Mouse (Mus musculus): Measurements from ENCODE around the gene Slc39a9.

Slc39a9 gene

GRCm38 (mm10) chr12:80643693-80644505, at the start of gene Slc39a9, which contains the start of gene Erh:
TSS of gene Slc39a9 (plus strand) at chr12:80643883.
TSS of gene Erh (minus strand) at chr12:80644341.
- peak; percentile 90 for DNase-seq (ENCODE audit: low read depth, low spot score)

DNA sequence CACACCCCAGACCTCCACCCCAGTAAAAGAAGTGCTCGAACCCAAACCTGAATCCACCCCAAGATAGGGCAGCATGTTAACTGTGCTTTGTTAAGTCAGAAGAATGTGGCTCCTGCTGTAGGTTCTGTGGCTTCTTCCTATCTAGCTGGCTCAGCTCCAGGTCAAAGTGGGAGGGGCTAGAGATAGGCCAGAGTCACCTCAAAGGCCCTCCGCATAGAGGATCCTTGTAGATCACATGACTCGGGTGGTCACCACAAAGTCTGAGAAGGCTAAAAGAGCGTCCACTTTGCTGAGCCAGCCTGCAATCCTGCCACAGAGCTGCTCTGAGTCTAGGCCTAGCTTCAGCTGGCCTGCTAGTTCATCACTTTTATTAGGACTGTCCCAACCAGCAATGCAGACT, 49.5 kb upstream of the Slc39a9 start:
- DNase-seq (ENCODE audit: low read depth, low spot score): no peak

GRCm38 (mm10) chr12:80594781-80595180, 48.9 kb upstream of the Slc39a9 start:
- DNase-seq (ENCODE audit: low read depth, low spot score): no peak

DNA sequence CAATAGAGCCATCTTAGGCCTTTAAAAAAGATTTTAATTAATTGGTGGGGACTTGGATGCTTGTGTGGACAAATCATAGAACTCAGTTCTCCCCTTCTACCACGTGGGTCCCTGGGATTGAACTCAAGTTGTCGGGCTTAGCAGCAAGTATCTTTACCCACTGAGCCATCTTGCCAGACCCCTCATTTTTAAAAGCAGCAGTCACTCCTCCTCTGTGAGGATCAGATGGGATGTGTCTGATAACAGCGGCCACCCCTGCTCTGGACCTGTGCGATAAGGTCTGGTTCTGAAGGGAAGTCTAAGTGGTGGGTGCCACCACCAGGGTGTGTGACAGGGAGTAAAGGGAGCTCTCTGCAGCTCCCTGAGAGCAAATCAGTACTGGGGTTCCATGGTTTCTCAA, 48.1 kb upstream of the Slc39a9 start:
- no peak for DNase-seq (ENCODE audit: low read depth, low spot score)

DNA sequence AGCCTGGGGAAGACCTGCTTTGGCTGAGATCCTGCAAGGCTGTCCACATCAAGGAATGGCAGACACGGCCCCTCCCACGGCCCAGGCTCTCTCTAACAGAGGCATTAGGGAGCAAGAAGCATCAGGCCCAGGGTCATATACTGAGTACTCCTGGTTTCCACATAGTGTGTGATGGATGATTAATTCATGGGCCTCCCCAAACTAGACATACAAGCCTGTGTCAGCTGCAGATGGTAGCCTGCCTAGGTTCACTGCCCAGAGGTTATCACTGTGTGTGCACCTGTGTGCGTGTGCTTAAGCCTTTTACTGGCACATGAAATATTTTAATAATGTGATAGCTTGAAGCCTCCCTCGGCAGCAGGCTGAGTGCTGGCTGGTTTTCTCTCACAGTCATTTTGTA, 47.7 kb upstream of the Slc39a9 start:
- no peak for DNase-seq (ENCODE audit: low read depth, low spot score)

DNA sequence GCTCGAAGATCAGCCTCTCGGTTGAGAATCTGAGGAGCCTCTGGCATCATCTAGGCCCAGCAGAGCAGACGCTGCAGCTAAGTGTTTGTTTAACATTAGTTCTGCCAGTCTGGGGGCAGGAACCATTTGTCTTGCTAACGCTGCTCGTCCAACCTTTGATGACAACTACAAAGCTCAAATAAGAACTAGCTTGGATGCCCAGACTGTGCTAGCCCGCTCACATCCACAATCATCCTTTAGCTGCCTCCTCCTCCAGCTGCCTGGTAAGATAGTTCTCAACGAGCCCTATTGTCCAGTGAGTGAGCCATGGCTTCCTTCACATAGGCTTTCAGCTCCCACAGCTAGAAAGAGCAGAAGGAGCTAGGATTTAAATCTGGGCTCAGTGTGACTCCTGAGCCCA, 45.4 kb upstream of the Slc39a9 start:
- no peak for DNase-seq (ENCODE audit: low read depth, low spot score)

GRCm38 (mm10) chr12:80598756-80599155, 44.9 kb upstream of the Slc39a9 start:
- no peak for DNase-seq (ENCODE audit: low read depth, low spot score)

- DNase-seq (ENCODE audit: low read depth, low spot score): no peak
Observed at GRCm38 (mm10) chr12:80601597-80602269, 42.0 kb upstream of the Slc39a9 start.

GRCm38 (mm10) chr12:80602432-80602831, 41.3 kb upstream of the Slc39a9 start:
- DNase-seq (ENCODE audit: low read depth, low spot score): no peak

DNA sequence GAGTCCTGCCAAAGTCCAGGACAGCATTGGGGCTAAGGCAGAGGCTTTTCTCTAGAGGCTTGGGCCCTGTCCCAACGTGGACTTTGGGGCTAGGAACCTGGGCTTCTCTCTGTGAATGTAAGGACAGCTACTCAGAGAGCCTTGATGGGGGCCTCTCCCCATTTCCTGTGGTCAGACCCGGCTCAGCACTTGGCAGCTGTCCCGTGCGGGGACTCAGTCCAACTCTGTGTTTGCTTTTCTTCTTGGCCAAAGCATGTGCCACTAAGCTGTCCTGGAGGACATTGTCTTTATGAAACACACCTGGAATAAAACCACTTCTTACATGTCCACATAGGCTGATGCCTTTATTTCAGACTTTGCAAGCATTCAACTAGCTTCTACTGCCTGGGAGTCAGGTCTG, 40.1 kb upstream of the Slc39a9 start:
- no peak for DNase-seq (ENCODE audit: low read depth, low spot score)

- DNase-seq (ENCODE audit: low read depth, low spot score): no peak
Observed at GRCm38 (mm10) chr12:80604218-80604617, 39.5 kb upstream of the Slc39a9 start.

GRCm38 (mm10) chr12:80608576-80608975, 35.1 kb upstream of the Slc39a9 start:
- DNase-seq (ENCODE audit: low read depth, low spot score): no peak

DNA sequence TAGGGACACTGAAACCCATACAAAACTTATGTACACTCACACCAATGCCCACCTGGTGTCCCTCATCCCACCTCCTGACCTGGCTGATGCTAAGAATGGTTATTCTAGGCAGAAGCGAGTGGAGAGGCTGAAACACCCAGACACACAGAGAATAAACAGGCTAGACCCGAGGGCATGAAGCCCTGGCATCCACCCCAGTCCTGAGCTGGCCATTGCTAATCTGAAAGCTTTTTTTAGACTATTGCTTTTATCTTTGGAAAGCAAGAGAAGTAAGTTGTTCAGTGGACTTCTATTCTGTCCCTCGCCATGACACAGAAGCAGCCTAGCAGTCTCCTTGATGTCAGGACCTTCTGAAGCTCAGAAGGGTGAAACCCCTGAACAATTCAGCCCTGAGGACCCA, 33.8 kb upstream of the Slc39a9 start:
- DNase-seq (ENCODE audit: low read depth, low spot score): no peak

DNA sequence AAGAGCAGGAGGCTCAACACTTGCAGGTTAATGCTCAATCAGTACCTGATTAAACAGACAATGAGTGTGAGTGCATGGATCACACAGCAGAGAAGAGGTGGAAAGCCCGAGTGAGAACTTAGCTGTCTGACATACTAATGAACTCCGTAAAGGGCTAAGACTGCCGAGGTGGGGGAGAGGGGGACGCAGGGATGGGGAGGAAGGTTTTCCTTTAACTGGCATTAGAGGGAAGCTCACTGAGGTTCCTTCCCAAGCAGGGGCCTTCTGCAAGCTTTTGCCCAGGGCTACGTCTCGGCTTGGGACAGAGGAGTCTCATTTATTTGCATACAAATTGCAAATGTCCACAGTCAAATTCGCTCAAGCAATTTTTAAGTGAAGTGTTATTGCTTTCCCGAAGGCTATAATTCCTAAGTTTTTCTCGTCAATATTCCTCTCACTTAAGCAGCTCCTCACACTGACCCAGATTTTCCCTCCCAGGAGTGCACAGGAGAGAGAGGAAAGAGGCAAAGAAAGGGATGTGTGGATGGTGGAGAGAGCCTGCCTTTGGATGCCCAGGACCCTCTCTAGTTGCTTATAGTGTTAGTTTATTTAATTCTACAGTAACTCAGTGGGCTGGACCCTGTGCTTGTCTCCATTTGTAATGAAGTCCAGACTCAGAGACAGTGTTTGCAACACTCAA, 31.4 kb upstream of the Slc39a9 start:
- no peak for DNase-seq (ENCODE audit: low read depth, low spot score)

DNA sequence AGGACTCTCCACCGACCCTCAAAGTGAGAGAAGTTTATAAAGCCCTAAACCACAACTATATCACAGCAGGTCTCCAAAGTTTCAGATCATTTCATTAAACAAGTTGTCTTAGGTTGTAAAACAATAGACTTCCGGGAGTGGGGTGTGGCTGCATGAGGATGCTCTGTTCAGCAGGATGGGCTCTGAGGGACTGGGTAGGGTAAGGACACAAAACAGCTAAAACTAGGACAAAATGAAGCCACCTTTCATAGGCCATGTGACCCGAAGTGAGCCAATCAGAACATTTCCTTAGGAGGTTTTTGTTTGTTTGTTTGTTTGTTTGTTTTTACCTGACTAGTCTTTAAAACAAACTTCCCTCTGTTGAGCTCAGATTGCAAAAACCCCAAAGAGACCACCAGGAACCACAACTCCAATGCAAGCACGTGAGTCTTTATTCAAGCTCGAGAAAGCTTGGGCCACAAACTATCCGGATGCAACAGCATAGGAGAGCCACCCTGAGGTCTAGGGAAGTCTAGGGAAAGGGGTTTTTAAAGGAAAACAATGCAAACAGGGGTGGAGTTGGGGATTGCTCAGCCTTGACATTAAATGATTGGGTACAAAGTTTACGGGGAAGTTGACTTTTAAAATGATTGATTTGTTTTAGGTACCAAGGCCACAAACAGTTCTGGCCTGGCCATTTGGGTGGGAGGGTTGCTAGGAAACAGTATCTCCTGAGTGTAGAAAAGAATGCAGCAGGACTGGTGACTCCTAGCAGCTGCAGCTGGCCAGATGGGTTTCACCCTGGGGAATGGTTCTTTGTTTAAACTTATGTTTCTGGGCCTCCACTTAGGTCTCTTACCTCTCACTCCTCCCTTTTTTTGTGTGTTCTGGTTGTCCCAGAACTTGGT, 28.1 kb upstream of the Slc39a9 start:
- no peak for DNase-seq (ENCODE audit: low read depth, low spot score)

- DNase-seq (ENCODE audit: low read depth, low spot score): no peak
Observed at GRCm38 (mm10) chr12:80620501-80620900, 23.2 kb upstream of the Slc39a9 start.

DNA sequence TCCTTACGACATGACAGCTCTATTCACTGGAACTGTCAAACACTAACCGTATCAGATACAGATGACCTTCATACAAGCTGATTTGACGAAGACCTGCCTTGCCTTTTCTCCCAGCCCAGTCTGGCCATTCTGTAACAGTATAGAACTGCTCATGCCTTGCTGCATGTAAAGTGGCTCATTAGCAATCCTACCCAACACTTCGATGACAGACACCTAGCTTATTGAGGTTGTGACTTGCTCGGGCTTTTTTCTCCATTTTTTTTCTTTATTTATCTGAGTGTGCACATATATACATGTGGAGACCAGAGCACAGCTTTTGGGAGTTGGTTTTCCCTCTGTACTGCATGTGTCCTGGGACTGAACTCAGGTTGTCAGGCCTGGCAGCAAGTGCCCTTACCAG, 11.9 kb upstream of the Slc39a9 start:
- no peak for DNase-seq (ENCODE audit: low read depth, low spot score)

GRCm38 (mm10) chr12:80642725-80643692, 674 bp upstream of the Slc39a9 start:
- peak; percentile 35 for DNase-seq (ENCODE audit: low read depth, low spot score)

DNA sequence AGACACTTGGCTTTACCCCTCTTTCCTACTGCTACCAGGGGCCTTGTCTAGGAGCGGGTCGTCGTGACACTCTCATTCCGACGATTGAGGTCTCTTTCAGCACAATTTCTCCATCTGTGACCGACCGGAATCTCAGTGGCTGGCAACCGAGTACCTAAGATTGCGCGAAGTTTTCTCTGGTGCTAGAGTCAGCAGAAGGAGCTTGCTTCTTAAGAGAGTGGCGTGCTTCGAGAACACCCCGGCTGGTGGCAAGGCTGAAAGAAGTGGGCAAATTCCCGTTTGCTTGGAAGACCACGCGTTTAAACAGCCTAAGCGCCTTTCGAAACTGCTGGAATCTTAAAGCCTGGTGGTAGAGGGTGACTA, 804 bp downstream of the Slc39a9 start:
- DNase-seq (ENCODE audit: low read depth, low spot score): no peak

- DNase-seq (ENCODE audit: low read depth, low spot score): no peak
Observed at GRCm38 (mm10) chr12:80646377-80646776, 2.7 kb downstream of the Slc39a9 start.

Data from embryo, embryonic 11.5 days (tissue).